Mouse (Mus musculus): ENCODE measurements around the gene Ptger2. TPM values are rescaled to one million over a fixed set of nuclear protein-coding genes. Genes with fewer than 3 reads are reported as not detected.
"Not testable (repeated sequence)": the region's sequence is repeated elsewhere in the genome, so short reads cannot be mapped to it uniquely, and the experiment has no call there.

The Ptger2 gene
- 0.48 and 0.84 TPM in 2 replicates for polyA plus RNA-seq (2016; fragmentation: Nextera tagmentation; extraction: Ambion mirVana)

GRCm38 (mm10) chr14:44987674-44988355, at the start of gene Ptger2:
Gene Ptger2 (plus strand): TSS chr14:44988195.
- not testable (repeated sequence) for H3K36me3 ChIP-seq, H3K27ac ChIP-seq, H3K9me3 ChIP-seq, H3K4me1 ChIP-seq
- H3K4me2 ChIP-seq (replicated peaks) = peak within 1 kb of the TSS; percentile 90
- H3K9ac ChIP-seq = peak within 1 kb of the TSS; percentile 36; the same call in 1 of the 2 replicates
- peak; percentile 15; the same call in 1 of the 2 replicates for ATAC-seq (ENCODE audit: low FRiP score, low read depth)
- peak within 1 kb of the TSS; percentile 45 for H3K4me3 ChIP-seq
- WGBS = 34% methylated on average over 6 of the region's 6 CpGs
- peaks cover 15% of the 10 kb centered on the region for H3K27me3 ChIP-seq (replicated peaks)

- no peak for ATAC-seq (ENCODE audit: low FRiP score, low read depth)
Measured at GRCm38 (mm10) chr14:44960746-44961145, 27.2 kb upstream of the Ptger2 start.

GRCm38 (mm10) chr14:44977278-44977677, 10.7 kb upstream of the Ptger2 start:
- WGBS = 7% methylated on average over 4 of the region's 4 CpGs
- ATAC-seq (ENCODE audit: low FRiP score, low read depth) = peak; percentile 58; the same call in 1 of the 2 replicates

More at GRCm38 (mm10) chr14:44960746-44961145, 27.2 kb upstream of the Ptger2 start:
- Histone ChIP-seq H3K27me3 (replicated peaks) (no peaks in the 10 kb centered on the region), H3K4me2 (replicated peaks) (no peak overlapping the region), H3K27ac (no peak overlapping the region), H3K9me3 (no peaks in the 10 kb centered on the region), H3K4me1 (no peaks in the 10 kb centered on the region), H3K4me3 (no peak overlapping the region), H3K36me3 (no peaks in the 10 kb centered on the region), H3K9ac (no peak overlapping the region)
- 87% methylated on average over 1 of the region's 1 CpGs for WGBS

GRCm38 (mm10) chr14:44979887-44980286, 8.1 kb upstream of the Ptger2 start:
- no peak overlapping the region for H3K27ac ChIP-seq
- no peak overlapping the region for H3K9ac ChIP-seq
- H3K4me1 ChIP-seq = no peaks in the 10 kb centered on the region
- H3K4me2 ChIP-seq (replicated peaks) = no peak overlapping the region
- no peaks in the 10 kb centered on the region for H3K9me3 ChIP-seq
- no peak overlapping the region for H3K4me3 ChIP-seq
- 64% methylated on average over 3 of the region's 3 CpGs for WGBS
- H3K36me3 ChIP-seq = no peaks in the 10 kb centered on the region
- no peak for ATAC-seq (ENCODE audit: low FRiP score, low read depth)
- no peaks in the 10 kb centered on the region for H3K27me3 ChIP-seq (replicated peaks)

More at GRCm38 (mm10) chr14:44977278-44977677, 10.7 kb upstream of the Ptger2 start:
- not testable (repeated sequence) for H3K4me1 ChIP-seq; H3K27me3 ChIP-seq (replicated peaks); H3K4me2 ChIP-seq (replicated peaks); H3K36me3 ChIP-seq; H3K27ac ChIP-seq; H3K9me3 ChIP-seq; H3K4me3 ChIP-seq; H3K9ac ChIP-seq

- no peak overlapping the region for H3K27ac ChIP-seq
- H3K4me3 ChIP-seq = no peak overlapping the region
- no peak overlapping the region for H3K4me2 ChIP-seq (replicated peaks)
- no peaks in the 10 kb centered on the region for H3K36me3 ChIP-seq
- H3K27me3 ChIP-seq (replicated peaks) = no peaks in the 10 kb centered on the region
- no peaks in the 10 kb centered on the region for H3K9me3 ChIP-seq
- no peak overlapping the region for H3K9ac ChIP-seq
- ATAC-seq (ENCODE audit: low FRiP score, low read depth) = no peak
- 7% methylated on average over 4 of the region's 4 CpGs for WGBS
- no peaks in the 10 kb centered on the region for H3K4me1 ChIP-seq
Measured at GRCm38 (mm10) chr14:44981490-44981889, 6.5 kb upstream of the Ptger2 start.

- Histone ChIP-seq H3K9me3 (no peaks in the 10 kb centered on the region), H3K4me2 (replicated peaks) (no peak overlapping the region), H3K27me3 (replicated peaks) (0 out of 2 replicates have a peak, but pooled peaks cover 3% of the 10 kb centered on the region), H3K4me3 (no peak overlapping the region), H3K36me3 (no peaks in the 10 kb centered on the region), H3K9ac (no peak overlapping the region), H3K4me1 (0 out of 2 replicates have a peak, but pooled peaks cover 4% of the 10 kb centered on the region), H3K27ac (no peak overlapping the region)
- no peak for ATAC-seq (ENCODE audit: low FRiP score, low read depth)
- WGBS = 26% methylated on average over 9 of the region's 9 CpGs
Measured at GRCm38 (mm10) chr14:44984106-44984505, 3.9 kb upstream of the Ptger2 start.

- no peaks in the 10 kb centered on the region for H3K9me3 ChIP-seq
- 0 out of 2 replicates have a peak, but pooled peaks cover 4% of the 10 kb centered on the region for H3K4me1 ChIP-seq
- peaks cover 15% of the 10 kb centered on the region for H3K27me3 ChIP-seq (replicated peaks)
- no peak for ATAC-seq (ENCODE audit: low FRiP score, low read depth)
- no peak overlapping the region for H3K9ac ChIP-seq
- no peak overlapping the region for H3K4me2 ChIP-seq (replicated peaks)
- H3K36me3 ChIP-seq = no peaks in the 10 kb centered on the region
- no peak overlapping the region for H3K4me3 ChIP-seq
- no peak overlapping the region for H3K27ac ChIP-seq
Measured at GRCm38 (mm10) chr14:44986248-44986647, 1.7 kb upstream of the Ptger2 start.

- H3K4me3 ChIP-seq = peak overlapping the region; percentile 45
- peak overlapping the region; percentile 36; the same call in 1 of the 2 replicates for H3K9ac ChIP-seq
- peak overlapping the region; percentile 90 for H3K4me2 ChIP-seq (replicated peaks)
- H3K27ac ChIP-seq = no peak overlapping the region
- H3K36me3 ChIP-seq = no peaks in the 10 kb centered on the region
- WGBS = 4% methylated on average over 14 of the region's 14 CpGs
- H3K4me1 ChIP-seq = 0 out of 2 replicates have a peak, but pooled peaks cover 4% of the 10 kb centered on the region
- H3K9me3 ChIP-seq = no peaks in the 10 kb centered on the region
- peak; percentile 63 for ATAC-seq (ENCODE audit: low FRiP score, low read depth)
- peaks cover 15% of the 10 kb centered on the region for H3K27me3 ChIP-seq (replicated peaks)
Measured at GRCm38 (mm10) chr14:44988456-44989016, 541 bp downstream of the Ptger2 start.

GRCm38 (mm10) chr14:44989017-44989721, 1.2 kb downstream of the Ptger2 start:
- WGBS = 2% methylated on average over 45 of the region's 45 CpGs
- Histone ChIP-seq H3K27me3 (replicated peaks) (peaks cover 15% of the 10 kb centered on the region), H3K9ac (peak overlapping the region; percentile 36), H3K4me1 (0 out of 2 replicates have a peak, but pooled peaks cover 4% of the 10 kb centered on the region), H3K4me3 (peak overlapping the region; percentile 45), H3K9me3 (no peaks in the 10 kb centered on the region), H3K4me2 (replicated peaks) (peak overlapping the region; percentile 90), H3K27ac (no peak overlapping the region), H3K36me3 (no peaks in the 10 kb centered on the region)
- peak; percentile 59 for ATAC-seq (ENCODE audit: low FRiP score, low read depth)

GRCm38 (mm10) chr14:44989751-44990150, 1.8 kb downstream of the Ptger2 start:
- peak overlapping the region; percentile 90 for H3K4me2 ChIP-seq (replicated peaks)
- peak overlapping the region; percentile 36 for H3K9ac ChIP-seq
- peaks cover 15% of the 10 kb centered on the region for H3K27me3 ChIP-seq (replicated peaks)
- whole genome bisulfite sequencing = 25% methylated on average over 4 of the region's 4 CpGs
- no peak overlapping the region for H3K27ac ChIP-seq
- peak overlapping the region; percentile 45 for H3K4me3 ChIP-seq
- 0 out of 2 replicates have a peak, but pooled peaks cover 4% of the 10 kb centered on the region for H3K4me1 ChIP-seq
- no peaks in the 10 kb centered on the region for H3K9me3 ChIP-seq
- no peak for ATAC-seq (ENCODE audit: low FRiP score, low read depth)
- H3K36me3 ChIP-seq = no peaks in the 10 kb centered on the region

- no peak overlapping the region for H3K4me2 ChIP-seq (replicated peaks)
- no peak overlapping the region for H3K9ac ChIP-seq
- peaks cover 11% of the 10 kb centered on the region for H3K27me3 ChIP-seq (replicated peaks)
- H3K36me3 ChIP-seq = no peaks in the 10 kb centered on the region
- no peaks in the 10 kb centered on the region for H3K9me3 ChIP-seq
- ATAC-seq (ENCODE audit: low FRiP score, low read depth) = no peak
- no peaks in the 10 kb centered on the region for H3K4me1 ChIP-seq
- H3K27ac ChIP-seq = no peak overlapping the region
- H3K4me3 ChIP-seq = no peak overlapping the region
Measured at GRCm38 (mm10) chr14:44994337-44994736, 6.3 kb downstream of the Ptger2 start.

- no peaks in the 10 kb centered on the region for H3K4me1 ChIP-seq
- H3K4me2 ChIP-seq (replicated peaks) = no peak overlapping the region
- 90% methylated on average over 3 of the region's 3 CpGs for WGBS
- no peak for ATAC-seq (ENCODE audit: low FRiP score, low read depth)
- no peak overlapping the region for H3K4me3 ChIP-seq
- H3K9ac ChIP-seq = no peak overlapping the region
- no peaks in the 10 kb centered on the region for H3K36me3 ChIP-seq
- H3K27ac ChIP-seq = no peak overlapping the region
- no peaks in the 10 kb centered on the region for H3K9me3 ChIP-seq
- H3K27me3 ChIP-seq (replicated peaks) = no peaks in the 10 kb centered on the region
Measured at GRCm38 (mm10) chr14:45000086-45000769, 12.2 kb downstream of the Ptger2 start.

All from neural tube, embryonic 12.5 days (tissue).